Mouse (Mus musculus): ENCODE data around the gene Scaf4.
"Not testable (repeated sequence)": the region's sequence is repeated elsewhere in the genome, so short reads cannot be mapped to it uniquely, and the experiment has no call there.

Gene Scaf4

GRCm38 (mm10) chr16:90235188-90235587, 49.1 kb downstream of the Scaf4 start:
- in situ Hi-C loops (cut with MboI) = no loop called here

GRCm38 (mm10) chr16:90234617-90235016, 49.7 kb downstream of the Scaf4 start:
- in situ Hi-C loops (cut with MboI) = no loop called here

- in situ Hi-C loops (cut with MboI) = no loop called here
Observed at GRCm38 (mm10) chr16:90233702-90234101, 50.6 kb downstream of the Scaf4 start.

- in situ Hi-C loops (cut with MboI) = no loop called here
Observed at GRCm38 (mm10) chr16:90231302-90231701, 53.0 kb downstream of the Scaf4 start.

GRCm38 (mm10) chr16:90229897-90230296, 54.4 kb downstream of the Scaf4 start:
- in situ Hi-C loops (cut with MboI) = no loop called here

GRCm38 (mm10) chr16:90221441-90222070, 62.7 kb downstream of the Scaf4 start:
- in situ Hi-C loops (cut with MboI) = no loop called here

- in situ Hi-C loops (cut with MboI) = no loop called here
Observed at GRCm38 (mm10) chr16:90220892-90221431, 63.3 kb downstream of the Scaf4 start.

GRCm38 (mm10) chr16:90220026-90220891, 64.0 kb downstream of the Scaf4 start, which contains the start of gene Sod1:
TSS of gene Sod1 (plus strand) at chr16:90220754.
- in situ Hi-C loops (cut with MboI) = no loop called here

GRCm38 (mm10) chr16:90219445-90219844, 64.9 kb downstream of the Scaf4 start:
- in situ Hi-C loops (cut with MboI) = not testable (repeated sequence)

- in situ Hi-C loops (cut with MboI) = no loop called here
Observed at GRCm38 (mm10) chr16:90217926-90218325, 66.4 kb downstream of the Scaf4 start.

GRCm38 (mm10) chr16:90217356-90217755, 66.9 kb downstream of the Scaf4 start:
- in situ Hi-C loops (cut with MboI) = no loop called here

- in situ Hi-C loops (cut with MboI) = no loop called here
Observed at GRCm38 (mm10) chr16:90216414-90216813, 67.9 kb downstream of the Scaf4 start.

GRCm38 (mm10) chr16:90215879-90216278, 68.4 kb downstream of the Scaf4 start:
- in situ Hi-C loops (cut with MboI) = not testable (repeated sequence)

GRCm38 (mm10) chr16:90214731-90215565, 69.4 kb downstream of the Scaf4 start:
- in situ Hi-C loops (cut with MboI) = no loop called here

GRCm38 (mm10) chr16:90213477-90214339, 70.6 kb downstream of the Scaf4 start:
- in situ Hi-C loops (cut with MboI) = no loop called here

- in situ Hi-C loops (cut with MboI) = no loop called here
Observed at GRCm38 (mm10) chr16:90211767-90212166, 72.5 kb downstream of the Scaf4 start.

- in situ Hi-C loops (cut with MboI) = no loop called here
Observed at GRCm38 (mm10) chr16:90210717-90211116, 73.6 kb downstream of the Scaf4 start.

- in situ Hi-C loops (cut with MboI) = no loop called here
Observed at GRCm38 (mm10) chr16:90208996-90209395, 75.3 kb downstream of the Scaf4 start.

GRCm38 (mm10) chr16:90204868-90205267, 79.4 kb downstream of the Scaf4 start:
- in situ Hi-C loops (cut with MboI) = no loop called here

GRCm38 (mm10) chr16:90203226-90203962, 80.9 kb downstream of the Scaf4 start:
- in situ Hi-C loops (cut with MboI) = no loop called here
